Mouse (Mus musculus): ENCODE measurements around the gene Ctrc. TPM values are rescaled to one million over a fixed set of nuclear protein-coding genes. Genes with fewer than 3 reads are reported as not detected.
"Not testable (repeated sequence)": the region's sequence is repeated elsewhere in the genome, so short reads cannot be mapped to it uniquely, and the experiment has no call there.

Gene Ctrc
- polyA plus RNA-seq, 1 experiment from 2014 or later = not detected

DNA sequence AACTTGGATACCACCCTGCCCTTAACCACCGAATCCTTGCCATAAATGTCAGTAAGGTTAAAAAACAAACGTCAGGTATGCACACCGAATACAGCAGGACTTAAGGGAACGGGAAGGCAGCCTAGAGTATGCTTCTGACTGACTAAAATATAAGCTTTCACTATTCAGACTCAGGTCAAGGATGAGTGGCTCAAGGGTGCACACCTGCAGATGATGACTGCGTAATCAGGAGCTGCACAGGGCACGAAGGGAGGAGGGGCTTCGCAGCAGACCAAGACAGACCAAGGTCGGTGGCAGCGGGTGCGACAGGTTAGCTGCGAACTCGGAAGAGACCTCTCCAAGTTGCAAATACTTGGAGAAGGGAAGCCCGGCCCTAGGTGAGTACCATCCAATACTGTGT lies 60.0 kb downstream of the Ctrc start:
- Histone ChIP-seq H3K9me3 (ENCODE audit: control insufficient read depth, low read length) (no peaks in the 10 kb centered on the region), H3K9ac (ENCODE audit: low read length) (no peak overlapping the region), H3K27ac (ENCODE audit: low read depth, low read length) (no peak overlapping the region), H3K4me3 (ENCODE audit: low read depth, low read length) (no peak overlapping the region), H3K36me3 (ENCODE audit: control insufficient read depth, insufficient read depth, low read length) (no peaks in the 10 kb centered on the region), H3K27me3 (ENCODE audit: control insufficient read depth, insufficient read depth, low read length) (no peaks in the 10 kb centered on the region), H3K4me2 (ENCODE audit: low read depth, low read length, severe bottlenecking) (no peak overlapping the region), H3K4me1 (replicated peaks; ENCODE audit: control insufficient read depth, insufficient read depth, low read length) (peaks cover 3% of the 10 kb centered on the region)
- ATAC-seq (replicated peaks; ENCODE audit: low FRiP score) (no peak), DNase-seq (ENCODE audit: low spot score) (no peak)
- WGBS = 92% methylated on average over 13 of the region's 13 CpGs

- no peak for ATAC-seq (replicated peaks; ENCODE audit: low FRiP score)
- H3K36me3 ChIP-seq (ENCODE audit: control insufficient read depth, insufficient read depth, low read length) = no peaks in the 10 kb centered on the region
Observed at GRCm38 (mm10) chr4:141784835-141785234, 61.3 kb downstream of the Ctrc start.

GRCm38 (mm10) chr4:141781201-141781985 lies 64.8 kb downstream of the Ctrc start:
- Histone ChIP-seq H3K9me3 (ENCODE audit: control insufficient read depth, low read length) (no peaks in the 10 kb centered on the region), H3K4me3 (ENCODE audit: low read depth, low read length) (no peak overlapping the region), H3K27me3 (ENCODE audit: control insufficient read depth, insufficient read depth, low read length) (no peaks in the 10 kb centered on the region), H3K9ac (ENCODE audit: low read length) (no peak overlapping the region), H3K4me1 (replicated peaks; ENCODE audit: control insufficient read depth, insufficient read depth, low read length) (no peaks in the 10 kb centered on the region), H3K4me2 (ENCODE audit: low read depth, low read length, severe bottlenecking) (no peak overlapping the region), H3K36me3 (ENCODE audit: control insufficient read depth, insufficient read depth, low read length) (no peaks in the 10 kb centered on the region; the same call in 1 of the 2 replicates), H3K27ac (ENCODE audit: low read depth, low read length) (no peak overlapping the region)
- no peak for DNase-seq (ENCODE audit: low spot score)
- no peak for ATAC-seq (replicated peaks; ENCODE audit: low FRiP score)
- WGBS = 94% methylated on average over 8 of the region's 8 CpGs

More at GRCm38 (mm10) chr4:141784835-141785234, 61.3 kb downstream of the Ctrc start:
- no peak overlapping the region for H3K9ac ChIP-seq (ENCODE audit: low read length)
- H3K4me1 ChIP-seq (replicated peaks; ENCODE audit: control insufficient read depth, insufficient read depth, low read length) = peaks cover 1% of the 10 kb centered on the region
- no peak overlapping the region for H3K4me2 ChIP-seq (ENCODE audit: low read depth, low read length, severe bottlenecking)
- H3K27me3 ChIP-seq (ENCODE audit: control insufficient read depth, insufficient read depth, low read length) = no peaks in the 10 kb centered on the region
- WGBS = 90% methylated on average over 5 of the region's 5 CpGs
- H3K4me3 ChIP-seq (ENCODE audit: low read depth, low read length) = no peak overlapping the region
- H3K27ac ChIP-seq (ENCODE audit: low read depth, low read length) = no peak overlapping the region
- no peak for DNase-seq (ENCODE audit: low spot score)
- no peaks in the 10 kb centered on the region for H3K9me3 ChIP-seq (ENCODE audit: control insufficient read depth, low read length)

- no peaks in the 10 kb centered on the region; the same call in 1 of the 2 replicates for H3K36me3 ChIP-seq (ENCODE audit: control insufficient read depth, insufficient read depth, low read length)
- no peak for ATAC-seq (replicated peaks; ENCODE audit: low FRiP score)
- H3K4me1 ChIP-seq (replicated peaks; ENCODE audit: control insufficient read depth, insufficient read depth, low read length) = no peaks in the 10 kb centered on the region
Observed at GRCm38 (mm10) chr4:141779828-141780227, 66.3 kb downstream of the Ctrc start.

GRCm38 (mm10) chr4:141773019-141773418 lies 73.1 kb downstream of the Ctrc start:
- 78% methylated on average over 4 of the region's 4 CpGs for WGBS
- H3K36me3 ChIP-seq (ENCODE audit: control insufficient read depth, insufficient read depth, low read length); H3K9me3 ChIP-seq (ENCODE audit: control insufficient read depth, low read length); H3K27ac ChIP-seq (ENCODE audit: low read depth, low read length); H3K9ac ChIP-seq (ENCODE audit: low read length); DNase-seq (ENCODE audit: low spot score); ATAC-seq (replicated peaks; ENCODE audit: low FRiP score); H3K4me3 ChIP-seq (ENCODE audit: low read depth, low read length); H3K27me3 ChIP-seq (ENCODE audit: control insufficient read depth, insufficient read depth, low read length); H3K4me1 ChIP-seq (replicated peaks; ENCODE audit: control insufficient read depth, insufficient read depth, low read length); H3K4me2 ChIP-seq (ENCODE audit: low read depth, low read length, severe bottlenecking): not testable (repeated sequence)

More at GRCm38 (mm10) chr4:141779828-141780227, 66.3 kb downstream of the Ctrc start:
- H3K9ac ChIP-seq (ENCODE audit: low read length) = no peak overlapping the region
- H3K4me2 ChIP-seq (ENCODE audit: low read depth, low read length, severe bottlenecking) = no peak overlapping the region
- H3K27ac ChIP-seq (ENCODE audit: low read depth, low read length) = no peak overlapping the region
- no peak for DNase-seq (ENCODE audit: low spot score)
- no peak overlapping the region for H3K4me3 ChIP-seq (ENCODE audit: low read depth, low read length)
- H3K27me3 ChIP-seq (ENCODE audit: control insufficient read depth, insufficient read depth, low read length) = no peaks in the 10 kb centered on the region
- 93% methylated on average over 8 of the region's 8 CpGs for WGBS
- H3K9me3 ChIP-seq (ENCODE audit: control insufficient read depth, low read length) = no peaks in the 10 kb centered on the region

DNA sequence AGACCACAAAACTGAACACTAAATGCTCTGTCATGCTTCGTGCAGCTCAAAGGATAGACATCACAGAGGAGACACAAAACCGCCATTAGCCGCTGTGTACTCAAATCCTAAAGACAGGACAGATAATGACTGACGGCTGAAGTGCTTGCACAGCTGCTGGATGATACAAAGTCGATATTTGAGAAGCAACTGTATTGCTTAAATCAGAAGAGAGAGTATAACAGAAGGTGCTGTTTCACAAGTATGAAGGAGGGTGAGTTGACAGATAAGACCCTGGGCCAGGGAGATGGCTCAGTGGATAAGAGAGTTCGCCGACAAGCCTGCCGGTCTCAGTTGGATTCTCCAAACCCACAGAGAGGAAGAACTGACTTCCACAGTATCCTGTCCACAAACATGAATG lies 74.3 kb downstream of the Ctrc start:
- no peaks in the 10 kb centered on the region for H3K4me1 ChIP-seq (replicated peaks; ENCODE audit: control insufficient read depth, insufficient read depth, low read length)
- no peaks in the 10 kb centered on the region for H3K9me3 ChIP-seq (ENCODE audit: control insufficient read depth, low read length)
- no peak overlapping the region for H3K4me2 ChIP-seq (ENCODE audit: low read depth, low read length, severe bottlenecking)
- H3K9ac ChIP-seq (ENCODE audit: low read length) = no peak overlapping the region
- 93% methylated on average over 8 of the region's 8 CpGs for WGBS
- no peak overlapping the region for H3K27ac ChIP-seq (ENCODE audit: low read depth, low read length)
- DNase-seq (ENCODE audit: low spot score) (no peak), ATAC-seq (replicated peaks; ENCODE audit: low FRiP score) (no peak)
- H3K36me3 ChIP-seq (ENCODE audit: control insufficient read depth, insufficient read depth, low read length) = no peaks in the 10 kb centered on the region; the same call in 1 of the 2 replicates
- no peaks in the 10 kb centered on the region for H3K27me3 ChIP-seq (ENCODE audit: control insufficient read depth, insufficient read depth, low read length)
- no peak overlapping the region for H3K4me3 ChIP-seq (ENCODE audit: low read depth, low read length)

DNA sequence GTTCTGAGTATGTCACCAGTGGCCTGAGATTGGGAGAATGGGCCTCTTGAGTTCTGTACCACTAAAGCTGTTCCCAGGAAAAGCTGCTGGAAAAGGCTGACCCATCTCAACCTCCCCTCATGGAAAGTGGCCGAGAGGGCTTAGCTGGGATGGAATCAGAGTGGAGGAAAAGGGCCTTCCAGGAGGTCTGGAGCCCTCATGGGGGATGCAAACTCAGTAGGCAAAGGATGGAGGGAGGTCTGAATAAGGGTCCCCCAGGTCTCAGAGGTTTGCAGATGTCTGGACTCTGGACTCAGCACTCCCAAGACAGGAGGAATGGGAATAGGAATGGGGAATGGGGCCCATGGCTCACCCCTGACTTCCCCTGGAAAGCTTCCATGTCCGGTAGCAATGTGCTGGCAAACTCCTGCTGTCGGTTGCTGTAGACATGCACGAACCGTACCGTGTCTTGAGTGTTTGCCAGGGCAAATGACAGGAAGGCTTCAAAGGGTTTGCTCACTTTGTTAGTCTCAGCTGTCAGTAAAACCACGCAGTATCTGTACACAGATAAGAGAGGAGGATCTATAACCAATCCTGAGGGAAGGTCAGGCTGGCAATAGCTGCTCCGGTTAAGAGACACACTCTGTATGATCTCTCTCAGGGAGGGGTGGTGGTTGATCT lies 76.5 kb downstream of the Ctrc start:
- Histone ChIP-seq H3K4me2 (ENCODE audit: low read depth, low read length, severe bottlenecking) (no peak overlapping the region), H3K4me1 (replicated peaks; ENCODE audit: control insufficient read depth, insufficient read depth, low read length) (no peaks in the 10 kb centered on the region), H3K27me3 (ENCODE audit: control insufficient read depth, insufficient read depth, low read length) (no peaks in the 10 kb centered on the region), H3K27ac (ENCODE audit: low read depth, low read length) (no peak overlapping the region), H3K36me3 (ENCODE audit: control insufficient read depth, insufficient read depth, low read length) (no peaks in the 10 kb centered on the region; the same call in 1 of the 2 replicates), H3K4me3 (ENCODE audit: low read depth, low read length) (no peak overlapping the region), H3K9me3 (ENCODE audit: control insufficient read depth, low read length) (no peaks in the 10 kb centered on the region), H3K9ac (ENCODE audit: low read length) (no peak overlapping the region)
- DNase-seq (ENCODE audit: low spot score) = no peak
- WGBS = 93% methylated on average over 8 of the region's 8 CpGs
- no peak for ATAC-seq (replicated peaks; ENCODE audit: low FRiP score)

- Histone ChIP-seq H3K9ac (ENCODE audit: low read length) (no peak overlapping the region), H3K4me1 (replicated peaks; ENCODE audit: control insufficient read depth, insufficient read depth, low read length) (no peaks in the 10 kb centered on the region), H3K27me3 (ENCODE audit: control insufficient read depth, insufficient read depth, low read length) (no peaks in the 10 kb centered on the region), H3K27ac (ENCODE audit: low read depth, low read length) (no peak overlapping the region), H3K4me3 (ENCODE audit: low read depth, low read length) (no peak overlapping the region), H3K9me3 (ENCODE audit: control insufficient read depth, low read length) (no peaks in the 10 kb centered on the region), H3K36me3 (ENCODE audit: control insufficient read depth, insufficient read depth, low read length) (peaks cover 3% of the 10 kb centered on the region; the same call in 1 of the 2 replicates), H3K4me2 (ENCODE audit: low read depth, low read length, severe bottlenecking) (no peak overlapping the region)
- ATAC-seq (replicated peaks; ENCODE audit: low FRiP score) (no peak), DNase-seq (ENCODE audit: low spot score) (no peak)
- 83% methylated on average over 19 of the region's 19 CpGs for WGBS
Observed at GRCm38 (mm10) chr4:141767353-141768036, 78.7 kb downstream of the Ctrc start.
